Mouse (Mus musculus): ENCODE results near the gene Prdm12. TPM values are rescaled to one million over a fixed set of nuclear protein-coding genes. Genes with fewer than 3 reads are reported as not detected.

The Prdm12 gene
- polyA plus RNA-seq, 1 experiment from 2014 or later: not detected

DNA sequence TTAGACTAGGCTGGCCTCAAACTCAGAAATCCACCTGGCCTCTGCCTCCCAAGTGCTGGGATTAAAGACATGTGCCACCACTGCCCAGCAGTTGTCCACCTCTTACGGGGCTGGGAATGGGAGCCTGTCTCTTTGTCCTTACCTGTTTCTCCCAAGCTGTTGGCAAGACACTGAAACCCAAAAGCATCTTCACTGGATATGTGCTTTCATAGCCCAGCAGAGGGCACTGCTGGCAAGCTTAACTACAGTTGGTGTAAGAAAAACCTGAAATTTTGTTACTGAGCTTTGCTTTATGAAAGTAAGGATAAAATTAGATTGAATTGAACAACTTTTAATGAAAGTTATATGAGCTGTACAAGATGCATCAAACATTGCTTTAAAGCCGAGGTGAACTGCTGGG, 43.8 kb downstream of the Prdm12 start:
- no peaks in the 10 kb centered on the region; the same call in 1 of the 2 replicates for H3K4me1 ChIP-seq (replicated peaks)
- H3K27me3 ChIP-seq (replicated peaks): no peaks in the 10 kb centered on the region
- ATAC-seq (ENCODE audit: insufficient number of reproducible peaks, low FRiP score): no peak
- H3K9me3 ChIP-seq (replicated peaks): no peaks in the 10 kb centered on the region
- peaks cover 27% of the 10 kb centered on the region for H3K36me3 ChIP-seq
- WGBS: 24% methylated on average over 2 of the region's 2 CpGs
- no peak overlapping the region for H3K9ac ChIP-seq
- no peak overlapping the region for H3K4me3 ChIP-seq
- no peak overlapping the region for H3K27ac ChIP-seq (ENCODE audit: poor library complexity, severe bottlenecking)
- no peak overlapping the region for H3K4me2 ChIP-seq

DNA sequence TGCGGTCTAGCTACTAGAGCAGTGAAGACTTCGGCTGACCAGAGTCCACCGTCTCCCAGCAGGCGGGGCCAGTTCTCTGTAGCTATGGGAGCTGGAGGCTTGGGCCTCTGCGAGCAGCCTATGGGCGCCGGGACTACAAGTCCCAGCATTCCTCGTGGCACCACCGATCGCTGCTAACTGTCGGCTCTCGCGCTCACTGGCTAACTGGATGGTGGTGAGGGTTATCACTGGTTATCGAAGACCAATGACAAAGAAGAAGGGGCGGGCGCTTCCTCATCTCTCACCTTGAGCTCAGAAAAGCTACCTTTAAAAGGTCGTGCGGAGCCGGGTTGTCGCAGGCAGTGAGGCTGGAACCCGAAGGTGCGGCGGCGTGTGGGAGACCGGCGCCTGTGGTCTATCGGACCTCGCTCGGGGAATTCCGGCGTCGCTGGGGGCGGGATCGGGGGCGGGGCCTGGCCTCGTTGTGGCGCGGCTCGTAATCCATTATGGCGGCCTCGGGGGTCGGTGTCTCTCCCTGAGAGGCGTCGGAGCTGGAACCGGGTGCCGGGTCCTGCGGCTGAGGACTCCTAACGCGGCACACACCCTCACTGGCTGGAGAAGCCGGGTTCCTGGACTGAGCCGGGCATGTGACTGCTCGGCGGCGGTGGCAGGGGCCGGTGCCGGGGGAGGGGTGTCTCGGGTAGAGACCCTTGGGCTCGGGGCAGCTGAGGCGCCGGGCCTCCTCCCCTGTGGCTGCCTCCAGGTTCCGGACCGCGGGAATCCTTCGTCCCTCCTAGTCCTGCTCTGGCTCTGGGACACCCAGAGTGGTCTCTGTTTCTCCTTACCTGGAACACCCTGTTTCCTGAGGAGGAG, 48.5 kb downstream of the Prdm12 start, which contains the start of gene Abl1:
Abl1 (plus strand) TSS at position 303 of the 852 bp plus-strand sequence.
- Histone ChIP-seq H3K36me3 (peaks cover 9% of the 10 kb centered on the region), H3K9me3 (replicated peaks) (0 out of 2 replicates have a peak, but pooled peaks cover 3% of the 10 kb centered on the region), H3K4me3 (peak within 1 kb of the TSS; percentile 88), H3K4me1 (replicated peaks) (peaks cover 23% of the 10 kb centered on the region), H3K4me2 (peak within 1 kb of the TSS; percentile 95), H3K9ac (peak within 1 kb of the TSS; percentile 93), H3K27me3 (replicated peaks) (no peaks in the 10 kb centered on the region), H3K27ac (ENCODE audit: poor library complexity, severe bottlenecking) (peak within 1 kb of the TSS; percentile 91)
- ATAC-seq (ENCODE audit: insufficient number of reproducible peaks, low FRiP score): peak; percentile 99
- WGBS: under 1% methylated on average over 64 of the region's 64 CpGs

DNA sequence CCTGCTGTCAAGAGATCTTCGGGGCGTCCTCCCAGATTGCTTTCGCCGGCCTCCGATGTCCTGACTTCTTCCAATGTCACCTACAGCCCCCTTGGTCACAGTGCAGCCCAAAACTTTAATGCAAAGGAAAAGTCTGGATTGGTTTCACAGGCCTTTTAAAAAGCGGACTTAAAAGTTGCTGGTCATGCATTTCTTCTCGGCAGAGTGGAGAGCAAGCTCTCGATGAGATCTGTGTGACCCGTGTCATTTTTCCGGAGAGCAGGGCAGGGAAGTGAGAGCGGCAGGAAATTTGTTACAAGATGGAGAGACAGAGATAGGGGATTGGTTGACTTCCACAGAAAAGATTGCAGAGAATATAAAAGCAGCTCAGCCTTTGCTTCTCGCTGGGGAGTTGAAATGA, 49.2 kb downstream of the Prdm12 start:
- Histone ChIP-seq H3K27ac (ENCODE audit: poor library complexity, severe bottlenecking) (peak overlapping the region; percentile 91), H3K4me1 (replicated peaks) (peaks cover 23% of the 10 kb centered on the region), H3K9me3 (replicated peaks) (0 out of 2 replicates have a peak, but pooled peaks cover 3% of the 10 kb centered on the region), H3K9ac (peak overlapping the region; percentile 93), H3K4me2 (peak overlapping the region; percentile 95), H3K4me3 (peak overlapping the region; percentile 88), H3K27me3 (replicated peaks) (no peaks in the 10 kb centered on the region), H3K36me3 (peaks cover 9% of the 10 kb centered on the region)
- no peak for ATAC-seq (ENCODE audit: insufficient number of reproducible peaks, low FRiP score)
- WGBS: under 1% methylated on average over 12 of the region's 12 CpGs

DNA sequence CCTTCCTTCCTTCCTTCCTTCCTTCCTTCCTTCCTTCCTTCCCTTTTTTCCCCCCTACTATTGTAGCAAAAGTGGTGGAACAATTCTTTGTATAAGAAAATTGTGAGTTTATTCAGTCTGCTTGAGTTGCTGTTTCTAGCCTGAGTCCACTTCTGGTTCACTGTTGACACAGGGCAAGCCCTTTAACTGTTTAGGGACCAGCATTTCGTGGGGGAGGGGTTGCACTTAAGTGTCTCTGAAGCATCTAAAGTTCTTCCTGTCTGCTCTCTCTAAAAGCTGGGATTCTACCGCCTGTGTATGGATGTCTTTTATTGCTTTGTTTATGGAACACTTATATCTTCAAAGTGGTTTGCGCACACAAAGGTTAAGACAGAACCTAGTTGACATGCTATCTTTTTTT, 50.2 kb downstream of the Prdm12 start:
- H3K9ac ChIP-seq: peak overlapping the region; percentile 93
- ATAC-seq (ENCODE audit: insufficient number of reproducible peaks, low FRiP score): no peak

DNA sequence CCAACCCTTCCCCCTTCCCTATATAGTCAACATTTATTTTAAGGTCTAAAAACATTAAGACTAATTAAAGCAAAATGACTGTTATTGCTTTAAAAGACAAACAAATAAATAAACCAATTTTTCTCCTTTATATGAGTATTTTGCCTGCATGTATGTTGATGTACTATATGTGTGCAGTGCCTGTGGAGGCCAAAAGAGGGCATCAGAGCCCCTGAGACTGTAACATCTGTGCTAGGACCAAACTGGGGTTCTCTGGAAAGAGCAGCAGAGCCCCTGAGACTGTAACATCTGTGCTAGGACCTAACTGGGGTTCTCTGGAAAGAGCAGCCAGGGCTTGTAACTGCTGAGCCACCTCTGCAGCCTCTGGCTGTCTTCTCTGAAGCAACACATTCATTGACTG, 58.4 kb downstream of the Prdm12 start:
- Histone ChIP-seq H3K36me3 (peaks cover 31% of the 10 kb centered on the region), H3K9me3 (replicated peaks) (no peaks in the 10 kb centered on the region), H3K4me3 (no peak overlapping the region), H3K27me3 (replicated peaks) (no peaks in the 10 kb centered on the region), H3K4me2 (no peak overlapping the region), H3K9ac (no peak overlapping the region), H3K4me1 (replicated peaks) (peaks cover 15% of the 10 kb centered on the region), H3K27ac (ENCODE audit: poor library complexity, severe bottlenecking) (no peak overlapping the region)
- no peak for ATAC-seq (ENCODE audit: insufficient number of reproducible peaks, low FRiP score)

More for the DNA sequence above, 50.2 kb downstream of the Prdm12 start:
- H3K9me3 ChIP-seq (replicated peaks): 0 out of 2 replicates have a peak, but pooled peaks cover 3% of the 10 kb centered on the region
- peaks cover 13% of the 10 kb centered on the region for H3K36me3 ChIP-seq
- peak overlapping the region; percentile 88 for H3K4me3 ChIP-seq
- H3K27me3 ChIP-seq (replicated peaks): no peaks in the 10 kb centered on the region
- no peak overlapping the region for H3K27ac ChIP-seq (ENCODE audit: poor library complexity, severe bottlenecking)
- peak overlapping the region; percentile 95 for H3K4me2 ChIP-seq
- peaks cover 23% of the 10 kb centered on the region for H3K4me1 ChIP-seq (replicated peaks)
- 47% methylated on average over 3 of the region's 3 CpGs for WGBS

DNA sequence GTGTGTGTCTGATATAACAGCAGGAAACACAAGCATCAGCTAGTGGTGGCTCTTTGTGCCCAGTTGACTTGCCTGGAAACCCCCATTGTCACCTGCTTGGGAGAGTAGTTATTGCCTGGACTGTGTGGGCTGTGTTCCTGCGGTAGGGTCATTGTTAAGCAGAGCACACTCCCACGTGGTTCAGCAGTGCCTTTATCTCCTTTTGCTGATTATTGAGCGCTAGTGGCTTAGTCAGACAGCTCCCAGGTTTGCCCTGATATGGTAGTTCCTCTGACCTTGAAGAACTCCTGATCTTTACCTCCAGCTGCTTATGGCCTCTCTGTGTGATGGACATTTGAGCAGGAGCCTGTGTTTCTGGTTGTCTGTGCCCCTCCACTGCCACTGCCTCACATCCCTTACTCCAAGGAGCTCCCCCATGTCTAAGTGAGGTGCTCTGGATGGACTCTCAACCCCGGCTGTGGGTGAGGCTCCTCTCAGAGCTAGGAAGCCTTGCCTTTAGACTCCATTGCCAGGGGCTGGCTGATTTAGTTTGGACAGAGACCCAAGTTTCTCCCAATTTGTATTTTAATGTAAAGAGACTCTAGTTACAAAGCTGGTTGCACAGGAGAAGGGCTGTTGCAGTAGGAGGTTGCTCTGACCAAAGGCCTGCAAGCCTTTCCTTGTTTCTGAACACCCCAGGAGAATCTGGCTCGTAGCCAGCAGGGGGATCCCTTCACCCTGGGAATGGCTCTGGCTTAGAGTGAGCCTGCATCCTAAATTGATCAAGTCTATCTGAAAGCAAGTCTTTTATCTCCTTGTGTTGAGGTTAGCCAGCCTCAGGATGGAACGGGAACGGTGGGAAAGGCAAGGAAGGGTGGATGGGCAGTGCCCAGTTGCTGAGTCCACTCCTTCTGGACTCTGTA, 61.0 kb downstream of the Prdm12 start:
- no peak overlapping the region; the same call in 1 of the 2 replicates for H3K9ac ChIP-seq
- peak; percentile 44; the same call in 1 of the 2 replicates for ATAC-seq (ENCODE audit: insufficient number of reproducible peaks, low FRiP score)
- 16% methylated on average over 7 of the region's 7 CpGs for WGBS
- H3K36me3 ChIP-seq: peaks cover 21% of the 10 kb centered on the region
- no peaks in the 10 kb centered on the region for H3K9me3 ChIP-seq (replicated peaks)
- peak overlapping the region; percentile 82 for H3K27ac ChIP-seq (ENCODE audit: poor library complexity, severe bottlenecking)
- no peak overlapping the region for H3K4me2 ChIP-seq
- peaks cover 15% of the 10 kb centered on the region for H3K4me1 ChIP-seq (replicated peaks)
- no peak overlapping the region for H3K4me3 ChIP-seq
- H3K27me3 ChIP-seq (replicated peaks): no peaks in the 10 kb centered on the region

DNA sequence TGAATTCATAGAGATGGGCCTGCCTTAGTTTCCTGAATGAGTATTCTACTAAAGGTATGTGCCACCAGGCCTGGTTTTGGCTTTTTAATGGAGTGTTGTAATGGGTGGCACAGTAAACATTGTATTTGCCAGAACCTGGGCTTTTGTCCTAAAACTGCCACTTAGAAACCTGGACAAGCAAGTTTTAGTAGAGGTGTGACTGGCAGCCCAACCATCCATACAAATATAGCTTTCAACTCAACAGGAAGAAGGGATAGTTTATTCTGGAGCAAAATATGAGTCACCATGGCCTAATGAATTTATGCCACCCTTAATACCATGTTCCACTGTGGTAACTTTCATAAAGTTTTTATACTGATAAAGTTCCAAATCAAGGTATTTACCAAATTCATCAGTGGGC, 63.4 kb downstream of the Prdm12 start:
- no peak overlapping the region for H3K27ac ChIP-seq (ENCODE audit: poor library complexity, severe bottlenecking)
- H3K4me1 ChIP-seq (replicated peaks): peaks cover 25% of the 10 kb centered on the region
- H3K9me3 ChIP-seq (replicated peaks): no peaks in the 10 kb centered on the region
- no peak overlapping the region for H3K9ac ChIP-seq
- H3K27me3 ChIP-seq (replicated peaks): no peaks in the 10 kb centered on the region
- no peak for ATAC-seq (ENCODE audit: insufficient number of reproducible peaks, low FRiP score)
- peaks cover 7% of the 10 kb centered on the region for H3K36me3 ChIP-seq
- no peak overlapping the region for H3K4me2 ChIP-seq
- no peak overlapping the region for H3K4me3 ChIP-seq

Small RNAs within 50 kb of the gene (microRNA-seq; reads per million reads assigned to microRNA genes)
- gene Mir6998: 1.2 reads per million

Other genes starting within 250 kb of the Prdm12 start
- 11.8 and 12.4 TPM in 2 replicates for gene Ass1, start 169.8 kb upstream of the Prdm12 start, polyA plus RNA-seq (2016; fragmentation: Nextera tagmentation; extraction: Ambion mirVana)
- 59.6 and 66.6 TPM in 2 replicates for gene Fubp3, start 67.4 kb upstream of the Prdm12 start, polyA plus RNA-seq (2016; fragmentation: Nextera tagmentation; extraction: Ambion mirVana)
- 38.2 and 38.4 TPM in 2 replicates for gene Exosc2, start 30.7 kb downstream of the Prdm12 start, polyA plus RNA-seq (2016; fragmentation: Nextera tagmentation; extraction: Ambion mirVana)
- gene Abl1, start 48.3 kb downstream of the Prdm12 start, polyA plus RNA-seq (2016; fragmentation: Nextera tagmentation; extraction: Ambion mirVana): 41.2 and 41.8 TPM in 2 replicates
- 0.08 TPM in 1 of 2 replicates, not detected in the other for gene Qrfp, start 170.5 kb downstream of the Prdm12 start, polyA plus RNA-seq (2016; fragmentation: Nextera tagmentation; extraction: Ambion mirVana)
- 0.04 and 0.08 TPM in 2 replicates for gene Fibcd1, start 206.0 kb downstream of the Prdm12 start, polyA plus RNA-seq (2016; fragmentation: Nextera tagmentation; extraction: Ambion mirVana)
- 1.1 and 1.3 TPM in 2 replicates for gene Lamc3, start 247.3 kb downstream of the Prdm12 start, polyA plus RNA-seq (2016; fragmentation: Nextera tagmentation; extraction: Ambion mirVana)